Mouse (Mus musculus): ENCODE data around the gene Klra2. TPM values are rescaled to one million over a fixed set of nuclear protein-coding genes. Genes with fewer than 3 reads are reported as not detected.
"Not testable (repeated sequence)": the region's sequence is repeated elsewhere in the genome, so short reads cannot be mapped to it uniquely, and the experiment has no call there.

Klra2 gene
- polyA plus RNA-seq (2012; rRNA removed), result 0.07 and 0.29 TPM in 2 replicates

DNA sequence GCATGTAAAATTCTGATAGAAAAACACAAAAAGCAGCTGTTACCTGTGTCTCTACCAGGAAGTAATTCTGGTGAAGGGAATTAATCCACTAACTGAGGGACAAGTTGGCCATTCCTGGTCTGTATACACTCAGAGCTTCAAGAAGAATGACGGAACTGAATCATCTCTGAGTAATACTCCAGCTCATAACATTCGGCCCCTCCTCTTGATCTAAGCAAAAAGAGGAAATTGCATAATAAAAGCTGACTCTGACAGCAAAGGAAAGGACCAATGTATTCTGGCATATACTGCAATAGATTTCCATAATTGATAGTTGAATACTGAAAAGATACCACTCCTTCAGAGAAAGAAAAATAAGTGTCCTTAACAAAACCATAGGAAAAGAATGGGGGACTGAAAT is at the start of gene Klra2:
Gene Klra2, minus strand, starts transcription at position 157 of the 400 bp plus-strand sequence.
- no peak for DNase-seq (ENCODE audit: low read depth)

DNA sequence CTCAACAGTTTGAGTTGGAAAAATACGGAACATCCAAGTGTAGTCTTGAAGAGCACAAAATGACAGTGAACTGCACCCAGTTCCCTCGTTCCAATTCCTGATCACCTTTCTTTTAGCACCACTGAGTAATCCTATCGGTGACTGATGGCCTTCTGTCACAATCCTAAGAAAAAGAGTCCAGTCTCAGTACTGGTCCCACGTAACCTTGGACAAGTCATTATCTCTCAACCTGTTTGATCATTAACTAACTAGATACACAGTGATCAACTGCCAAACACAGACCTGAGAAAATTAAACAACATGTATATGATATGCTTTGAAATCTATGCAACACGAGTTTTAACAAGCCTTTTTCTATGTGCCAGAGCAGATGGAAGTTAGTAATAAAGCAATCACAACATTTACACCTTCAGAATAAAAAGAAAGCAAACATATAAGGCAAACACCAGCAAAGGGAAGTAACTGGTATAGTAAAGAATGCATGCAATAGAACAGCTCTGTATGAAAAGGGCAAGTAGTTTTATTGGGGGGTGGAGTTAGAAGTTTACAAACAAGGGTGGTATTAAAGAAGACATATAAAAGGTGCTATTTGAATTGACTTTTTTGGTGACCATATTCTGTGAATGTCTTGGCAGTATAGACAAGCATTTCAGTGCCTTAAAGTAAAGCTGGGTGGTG is 47.4 kb upstream of the Klra2 start:
- no peak for DNase-seq (ENCODE audit: low read depth)

DNA sequence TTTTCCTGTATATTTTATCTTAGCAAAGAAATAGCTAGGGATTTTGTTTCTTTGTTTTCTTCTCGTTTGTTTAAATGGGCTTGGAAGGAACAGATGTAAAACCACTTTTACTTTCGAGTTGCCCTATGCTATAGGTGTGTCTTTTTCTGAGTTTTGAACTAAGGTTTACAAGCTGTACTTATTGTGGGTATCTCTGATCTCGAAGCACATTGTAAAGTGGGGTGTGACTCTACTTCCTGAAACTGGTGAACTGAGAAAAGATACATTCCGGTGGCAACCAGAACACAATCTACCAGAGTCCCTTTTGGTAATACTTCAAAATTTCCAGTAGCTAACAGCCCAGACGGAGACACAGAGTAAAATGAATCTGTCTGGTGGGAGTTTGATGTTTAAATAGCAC is 46.8 kb upstream of the Klra2 start:
- DNase-seq (ENCODE audit: low read depth), result no peak

DNA sequence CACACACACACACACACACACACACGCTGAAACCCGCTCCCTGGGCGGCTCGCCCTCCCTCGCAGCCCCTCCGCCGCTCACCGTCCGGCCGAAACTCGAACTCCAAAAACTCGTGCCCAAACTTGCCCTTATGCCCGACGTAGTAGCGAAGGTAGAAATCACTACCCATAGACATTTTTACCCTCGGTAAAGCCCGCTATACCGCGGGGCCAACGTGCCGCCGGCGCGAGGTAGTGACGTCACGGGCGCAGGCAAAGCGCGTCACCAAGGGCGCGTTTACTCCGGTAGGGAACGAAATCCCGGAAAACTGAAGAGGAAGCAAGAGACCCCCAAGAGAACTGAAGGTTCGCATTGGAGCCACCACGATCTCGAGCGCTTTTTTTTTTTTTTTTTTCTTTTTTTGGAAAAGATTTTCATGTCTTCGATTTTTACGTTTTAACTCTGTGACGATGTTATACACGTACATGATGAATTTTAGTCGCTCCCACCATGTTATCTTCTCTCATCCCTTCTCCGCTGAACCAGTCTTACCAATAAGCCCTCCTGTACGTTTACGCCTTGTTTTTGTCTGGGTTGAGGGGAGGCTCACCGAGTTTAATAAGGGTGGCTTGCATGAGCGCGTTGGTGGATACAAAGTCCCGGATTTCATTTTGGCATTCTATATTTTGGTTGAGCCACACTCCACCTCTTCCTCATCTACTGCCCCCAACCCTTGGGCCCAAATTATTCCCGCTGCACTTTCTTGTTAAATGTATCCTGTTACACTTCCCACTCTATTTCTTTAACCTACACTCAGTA is 46.0 kb upstream of the Klra2 start, which contains the start of gene Magohb:
Gene Magohb, minus strand, starts transcription at position 254 of the 798 bp plus-strand sequence.
- no peak for DNase-seq (ENCODE audit: low read depth)

DNA sequence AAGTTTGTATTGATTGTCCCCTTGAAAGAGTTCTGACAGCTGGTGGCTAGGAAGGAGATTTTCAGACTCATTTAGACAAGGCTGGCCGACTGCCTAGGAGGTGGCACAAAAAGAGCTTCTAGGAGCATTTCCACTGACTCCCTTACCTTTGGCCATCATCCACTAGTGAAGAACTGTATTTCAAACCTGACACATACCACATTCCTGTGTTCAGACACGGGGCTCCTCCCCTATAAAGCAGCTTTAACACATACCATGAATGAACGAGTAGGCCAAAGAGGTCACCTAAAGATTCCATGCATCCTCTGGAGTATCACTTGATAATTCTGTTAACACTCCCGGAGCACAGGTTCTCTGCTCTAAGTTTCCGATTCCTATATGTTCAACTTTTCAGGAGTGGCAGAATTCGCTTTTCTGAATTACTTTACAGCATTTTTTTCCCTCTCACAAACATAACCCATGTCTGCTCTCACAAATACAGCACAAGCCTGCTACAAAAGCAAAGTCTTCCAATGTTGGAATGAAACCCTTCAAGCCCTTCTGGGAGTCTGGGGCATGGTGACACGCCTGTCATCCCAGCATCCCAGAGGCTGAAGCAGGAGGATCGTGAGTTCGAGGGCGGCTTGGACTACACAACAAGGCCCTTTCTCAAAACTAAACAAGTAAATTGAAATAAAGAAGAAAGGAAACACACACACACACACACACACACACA is 45.3 kb upstream of the Klra2 start:
- no peak for DNase-seq (ENCODE audit: low read depth)

DNA sequence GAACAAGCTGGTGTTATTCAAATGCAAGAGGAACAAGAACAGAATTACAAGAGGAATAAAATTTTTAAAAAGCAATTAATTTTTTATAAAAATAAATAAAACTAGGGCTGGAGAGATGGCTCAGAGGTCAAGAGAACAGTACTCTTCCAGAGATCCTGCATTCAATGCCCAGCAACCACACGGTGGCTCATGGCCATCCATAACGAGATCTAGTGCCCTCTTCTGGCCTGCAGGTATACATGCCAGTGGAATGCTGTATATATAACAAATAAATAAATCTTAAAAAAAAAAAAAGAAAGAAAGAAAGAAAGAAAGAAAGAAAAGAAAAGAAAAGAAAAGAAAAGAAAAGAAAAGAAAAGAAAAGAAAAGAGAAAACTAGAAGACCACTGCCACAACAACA is 43.3 kb upstream of the Klra2 start:
- DNase-seq (ENCODE audit: low read depth), result no peak

DNA sequence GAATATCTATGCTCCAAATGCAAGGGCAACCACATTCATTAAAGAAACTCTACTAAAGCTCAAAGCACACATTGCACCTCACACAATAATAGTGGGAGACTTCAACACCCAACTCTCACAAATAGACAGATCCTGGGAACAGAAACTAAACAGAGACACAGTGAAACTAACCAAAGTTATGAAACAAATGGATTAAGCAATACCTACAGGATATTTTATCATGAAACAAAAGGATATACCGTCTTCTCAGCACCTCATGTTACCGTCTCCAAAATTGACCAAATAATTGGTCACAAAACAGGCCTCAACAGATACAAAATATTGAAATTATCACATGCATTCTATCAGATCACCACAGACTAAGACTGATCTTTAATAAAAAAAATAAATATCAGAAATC is 31.0 kb upstream of the Klra2 start:
- not testable (repeated sequence) for DNase-seq (ENCODE audit: low read depth)

DNA sequence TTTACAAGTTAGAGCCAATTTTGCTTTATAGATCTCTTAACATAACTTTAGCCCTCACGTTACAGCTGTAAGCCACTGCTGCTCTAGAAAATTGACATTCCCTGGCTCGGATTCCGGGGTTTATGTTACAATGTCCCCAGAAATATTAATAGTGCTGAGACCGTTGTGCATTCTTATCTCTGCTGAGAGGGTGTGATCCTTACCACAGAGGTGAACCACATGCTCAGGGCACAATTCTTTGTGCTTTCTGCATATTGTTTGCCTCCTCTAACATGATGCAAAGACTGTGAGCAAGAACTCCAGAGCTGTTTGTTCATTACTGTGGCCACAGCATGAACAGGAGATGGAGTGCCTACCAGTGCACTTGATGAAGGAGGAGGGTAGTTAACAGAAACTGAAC is 29.5 kb upstream of the Klra2 start:
- DNase-seq (ENCODE audit: low read depth), result no peak

DNA sequence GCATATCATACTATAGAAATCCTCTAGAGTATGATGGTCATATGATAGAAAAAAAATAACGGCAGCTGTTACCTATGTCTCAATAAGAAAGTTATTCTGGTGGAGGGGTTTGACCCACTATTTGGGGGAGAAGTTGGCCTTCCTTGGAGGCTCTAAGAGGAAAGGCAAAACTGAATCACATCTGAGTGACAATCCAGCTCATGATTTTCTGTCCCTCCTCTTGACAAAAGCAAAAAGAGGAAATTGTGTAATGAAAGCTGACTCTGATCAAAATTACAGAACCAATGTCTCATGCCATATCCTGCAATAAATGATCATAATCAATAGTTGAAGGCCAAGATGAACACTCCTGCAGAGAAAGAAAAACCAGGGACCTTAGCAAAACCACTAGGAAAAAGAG is 25.1 kb upstream of the Klra2 start:
- DNase-seq (ENCODE audit: low read depth), result no peak

DNA sequence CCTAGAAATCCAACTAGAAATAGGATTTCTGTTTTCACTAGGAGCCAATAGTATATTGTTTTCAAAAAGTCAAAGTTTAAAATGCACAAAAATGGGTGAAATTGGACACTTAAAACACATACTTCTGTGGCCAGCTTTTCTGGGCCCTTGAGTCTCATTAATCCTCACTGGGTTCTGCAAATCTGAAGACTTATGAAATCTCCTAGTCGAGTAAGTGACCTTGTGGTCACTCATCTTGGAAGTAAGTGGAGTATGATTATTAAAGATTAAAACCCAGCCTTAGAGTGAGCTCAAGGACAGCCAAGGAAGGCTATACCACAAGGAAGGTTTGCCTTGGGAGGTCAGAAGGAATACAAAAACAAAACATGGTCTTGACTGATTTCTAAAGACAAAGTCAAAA is 23.1 kb upstream of the Klra2 start:
- DNase-seq (ENCODE audit: low read depth), result no peak

DNA sequence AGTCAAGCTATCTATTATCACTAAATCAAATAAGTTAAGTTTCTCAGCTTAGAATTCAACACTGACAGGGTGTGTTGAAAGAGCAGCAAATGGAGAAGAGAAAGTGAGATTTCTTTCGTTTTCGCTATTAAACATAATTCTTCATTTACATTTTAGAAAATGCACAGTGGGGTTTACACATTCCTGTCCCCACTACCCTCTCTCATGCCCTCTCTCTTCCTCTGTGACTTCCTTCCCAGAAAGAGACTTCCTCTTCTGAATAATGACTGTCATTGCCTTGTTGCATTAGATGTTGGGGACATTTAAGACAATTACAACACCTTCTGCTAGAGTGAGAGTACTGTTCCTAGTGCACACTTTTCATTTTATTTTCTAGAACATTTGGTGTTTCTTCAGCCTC is 22.4 kb upstream of the Klra2 start:
- no peak for DNase-seq (ENCODE audit: low read depth)

DNA sequence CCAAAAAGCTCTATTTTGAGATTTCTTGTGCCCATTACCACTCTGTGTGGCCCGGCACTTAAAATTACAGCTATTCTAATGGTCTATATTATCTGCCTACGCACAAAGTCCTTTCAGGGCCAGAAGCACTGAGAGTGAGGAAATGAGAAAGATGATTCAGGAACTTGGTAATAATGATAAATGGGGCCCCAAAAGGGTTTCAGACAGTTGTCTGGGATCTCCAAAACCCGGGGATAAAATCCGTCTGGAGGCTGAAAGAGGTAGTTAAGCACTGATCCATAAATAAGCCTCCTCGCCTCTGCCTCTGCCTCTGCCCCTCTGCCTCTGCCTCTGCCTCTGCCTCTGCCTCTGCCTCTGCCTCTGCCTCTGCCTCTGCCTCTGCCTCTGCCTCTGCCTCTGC is 17.0 kb upstream of the Klra2 start:
- DNase-seq (ENCODE audit: low read depth), result no peak

DNA sequence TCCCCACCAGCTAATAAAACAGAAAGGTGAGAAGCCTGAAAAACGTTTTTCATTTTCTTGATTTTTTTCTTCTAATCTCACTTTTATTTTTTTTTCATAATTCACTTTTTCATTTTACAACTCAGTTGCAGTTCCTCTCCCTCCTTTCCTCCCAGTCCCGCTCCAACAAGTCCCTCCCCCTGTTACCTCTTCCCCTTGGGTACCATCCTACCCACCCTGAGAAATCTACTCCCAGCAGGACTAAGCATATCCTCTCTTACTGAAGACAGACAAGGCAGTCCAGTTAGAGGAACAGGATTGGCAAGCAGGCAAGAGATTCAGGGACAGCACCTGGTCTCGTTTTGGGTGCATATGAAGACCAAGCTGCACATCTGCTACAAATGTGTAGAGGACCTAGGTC is 15.6 kb upstream of the Klra2 start:
- no peak for DNase-seq (ENCODE audit: low read depth)

DNA sequence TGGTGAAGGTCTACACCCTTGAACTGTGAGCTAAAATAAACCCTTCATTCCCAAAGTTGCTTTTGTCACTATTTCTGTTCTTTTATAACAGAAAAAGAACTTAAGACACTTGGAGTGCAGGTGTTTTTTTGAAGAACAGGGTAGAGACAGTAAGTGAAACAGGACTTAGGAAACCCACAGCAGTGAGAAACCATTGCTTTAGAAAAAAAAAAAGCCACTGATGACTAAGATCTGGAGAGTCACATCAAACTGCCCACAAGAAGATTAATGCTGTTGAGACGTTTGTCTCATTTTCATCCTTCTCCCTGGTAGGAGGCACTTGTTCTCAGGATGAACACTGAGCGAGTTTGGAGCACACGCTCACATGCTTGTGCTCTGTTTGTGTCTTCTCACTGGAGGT is 14.8 kb upstream of the Klra2 start:
- no peak for DNase-seq (ENCODE audit: low read depth)

DNA sequence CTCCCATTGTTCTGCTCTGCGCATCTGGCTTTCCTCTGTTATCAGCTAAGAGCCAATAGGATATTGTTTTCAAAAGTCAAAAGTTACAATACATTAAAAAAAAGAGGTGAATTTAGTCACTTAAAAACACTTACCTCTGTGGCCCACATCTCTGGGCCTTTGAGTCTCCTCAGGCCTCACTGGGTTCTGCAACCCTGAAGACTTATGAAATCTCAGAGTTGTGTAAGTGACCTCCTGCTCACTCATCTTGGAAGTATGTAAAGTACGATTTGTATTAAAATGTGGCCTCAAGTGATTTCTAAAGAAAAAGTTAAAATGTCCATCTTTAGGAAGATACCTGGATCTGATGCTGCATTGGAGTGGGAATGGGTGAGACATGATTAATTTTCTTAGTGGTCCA is 2.1 kb downstream of the Klra2 start:
- DNase-seq (ENCODE audit: low read depth), result no peak

Other genes with a start within 250 kb of the Klra2 start
- gene Magohb, start 45.9 kb upstream of the Klra2 start, polyA plus RNA-seq (2012; rRNA removed), result 2.2 and 2.4 TPM in 2 replicates
- gene Styk1, start 106.2 kb upstream of the Klra2 start, polyA plus RNA-seq (2012; rRNA removed), result 3.5 and 4.2 TPM in 2 replicates
- gene Ybx3, start 141.1 kb upstream of the Klra2 start, polyA plus RNA-seq (2012; rRNA removed), result 60.2 and 86.4 TPM in 2 replicates
- not detected in 2 replicates for gene 5430401F13Rik, start 239.0 kb upstream of the Klra2 start, polyA plus RNA-seq (2012; rRNA removed)
- not detected in 2 replicates for gene Gm6619, start 239.0 kb upstream of the Klra2 start, polyA plus RNA-seq (2012; rRNA removed)